Mouse (Mus musculus): ENCODE results near the gene Thsd4. TPM values are rescaled to one million over a fixed set of nuclear protein-coding genes. Genes with fewer than 3 reads are reported as not detected.
A peak's percentile ranks its signal among the peaks of the same experiment; 100 is the strongest.

Gene Thsd4
- polyA plus RNA-seq, 1 experiment from 2014 or later = 4.5 TPM

GRCm38 (mm10) chr9:60259626-60260025 is 262.2 kb downstream of the Thsd4 start:
- WGBS = 70% methylated on average over 13 of the region's 13 CpGs
- Histone ChIP-seq H3K4me3 (ENCODE audit: low read length) (no peak overlapping the region), H3K4me1 (ENCODE audit: control insufficient read depth, insufficient read depth, low read depth, low read length) (no peaks in the 10 kb centered on the region; the same call in 1 of the 2 replicates), H3K9ac (ENCODE audit: low read depth, low read length) (no peak overlapping the region), H3K27ac (ENCODE audit: low read depth, low read length) (no peak overlapping the region), H3K36me3 (ENCODE audit: control insufficient read depth, insufficient read depth, low read length) (no peaks in the 10 kb centered on the region), H3K27me3 (replicated peaks; ENCODE audit: control insufficient read depth, insufficient read depth, low read length) (no peaks in the 10 kb centered on the region), H3K9me3 (ENCODE audit: control insufficient read depth, low read length) (no peaks in the 10 kb centered on the region), H3K4me2 (ENCODE audit: low read length) (no peak overlapping the region)
- 0 out of 2 replicates have a peak, but pooled peaks have one; percentile 20 for ATAC-seq

- Histone ChIP-seq H3K4me3 (ENCODE audit: low read length) (no peak overlapping the region), H3K36me3 (ENCODE audit: control insufficient read depth, insufficient read depth, low read length) (no peaks in the 10 kb centered on the region), H3K9me3 (ENCODE audit: control insufficient read depth, low read length) (no peaks in the 10 kb centered on the region), H3K27me3 (replicated peaks; ENCODE audit: control insufficient read depth, insufficient read depth, low read length) (no peaks in the 10 kb centered on the region), H3K9ac (ENCODE audit: low read depth, low read length) (no peak overlapping the region), H3K4me2 (ENCODE audit: low read length) (no peak overlapping the region), H3K27ac (ENCODE audit: low read depth, low read length) (no peak overlapping the region), H3K4me1 (ENCODE audit: control insufficient read depth, insufficient read depth, low read depth, low read length) (no peaks in the 10 kb centered on the region)
- no peak for ATAC-seq
- 57% methylated on average over 3 of the region's 3 CpGs for WGBS
Observed at GRCm38 (mm10) chr9:60251765-60252164, 270.1 kb downstream of the Thsd4 start.

GRCm38 (mm10) chr9:60250403-60250802 is 271.4 kb downstream of the Thsd4 start:
- ATAC-seq = no peak
- no peaks in the 10 kb centered on the region for H3K27me3 ChIP-seq (replicated peaks; ENCODE audit: control insufficient read depth, insufficient read depth, low read length)
- no peaks in the 10 kb centered on the region for H3K36me3 ChIP-seq (ENCODE audit: control insufficient read depth, insufficient read depth, low read length)
- no peak overlapping the region for H3K4me3 ChIP-seq (ENCODE audit: low read length)
- H3K4me2 ChIP-seq (ENCODE audit: low read length) = no peak overlapping the region
- no peaks in the 10 kb centered on the region for H3K9me3 ChIP-seq (ENCODE audit: control insufficient read depth, low read length)
- no peak overlapping the region for H3K9ac ChIP-seq (ENCODE audit: low read depth, low read length)
- no peaks in the 10 kb centered on the region for H3K4me1 ChIP-seq (ENCODE audit: control insufficient read depth, insufficient read depth, low read depth, low read length)
- H3K27ac ChIP-seq (ENCODE audit: low read depth, low read length) = no peak overlapping the region

DNA sequence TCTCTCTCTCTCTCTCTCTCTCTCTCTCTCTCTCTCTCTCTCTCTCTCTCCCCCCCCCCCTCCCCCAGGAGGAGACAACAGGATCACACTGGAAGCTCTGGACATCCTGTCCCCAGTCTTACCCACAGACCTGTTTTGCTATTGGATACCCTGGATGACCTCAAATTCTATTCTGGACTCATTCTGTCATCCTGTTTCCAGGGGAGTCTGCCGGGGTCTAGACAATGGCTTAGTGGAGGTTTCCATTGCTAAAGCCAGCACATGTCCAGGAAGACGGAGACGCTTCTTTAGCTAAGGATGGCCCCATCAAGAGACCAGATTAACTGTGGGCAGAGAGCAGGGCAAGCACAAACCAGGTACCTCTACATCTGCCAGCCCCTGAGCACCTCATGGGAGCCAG is 273.8 kb downstream of the Thsd4 start:
- H3K4me3 ChIP-seq (ENCODE audit: low read length) = no peak overlapping the region
- no peaks in the 10 kb centered on the region for H3K36me3 ChIP-seq (ENCODE audit: control insufficient read depth, insufficient read depth, low read length)
- no peaks in the 10 kb centered on the region for H3K9me3 ChIP-seq (ENCODE audit: control insufficient read depth, low read length)
- no peak overlapping the region for H3K27ac ChIP-seq (ENCODE audit: low read depth, low read length)
- H3K4me2 ChIP-seq (ENCODE audit: low read length) = no peak overlapping the region
- WGBS = 79% methylated on average over 3 of the region's 3 CpGs
- no peak for ATAC-seq
- H3K9ac ChIP-seq (ENCODE audit: low read depth, low read length) = no peak overlapping the region
- no peaks in the 10 kb centered on the region for H3K4me1 ChIP-seq (ENCODE audit: control insufficient read depth, insufficient read depth, low read depth, low read length)
- H3K27me3 ChIP-seq (replicated peaks; ENCODE audit: control insufficient read depth, insufficient read depth, low read length) = no peaks in the 10 kb centered on the region

DNA sequence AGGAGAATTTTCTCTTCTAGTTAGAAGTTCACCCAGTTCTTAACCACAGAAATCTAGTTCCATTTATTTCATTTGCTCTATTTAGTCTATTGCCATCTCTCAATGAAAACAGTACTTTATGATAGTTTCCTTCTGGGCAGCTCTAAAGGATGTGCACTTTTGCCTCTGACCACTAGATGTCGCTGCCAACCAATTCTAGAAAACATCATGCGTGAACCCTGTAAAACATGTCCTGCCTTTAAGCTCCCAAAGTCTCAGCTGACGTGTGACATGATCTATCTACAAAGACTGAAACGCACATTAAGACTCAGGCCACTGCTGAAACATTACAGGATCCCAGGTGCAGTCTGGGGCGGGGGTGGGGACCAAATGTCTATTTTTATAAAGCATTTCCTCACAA is 276.9 kb downstream of the Thsd4 start:
- no peaks in the 10 kb centered on the region for H3K36me3 ChIP-seq (ENCODE audit: control insufficient read depth, insufficient read depth, low read length)
- no peak overlapping the region for H3K27ac ChIP-seq (ENCODE audit: low read depth, low read length)
- ATAC-seq = no peak
- no peak overlapping the region for H3K4me2 ChIP-seq (ENCODE audit: low read length)
- no peaks in the 10 kb centered on the region for H3K27me3 ChIP-seq (replicated peaks; ENCODE audit: control insufficient read depth, insufficient read depth, low read length)
- H3K9ac ChIP-seq (ENCODE audit: low read depth, low read length) = no peak overlapping the region
- H3K9me3 ChIP-seq (ENCODE audit: control insufficient read depth, low read length) = no peaks in the 10 kb centered on the region
- WGBS = 3% methylated on average over 5 of the region's 5 CpGs
- no peaks in the 10 kb centered on the region for H3K4me1 ChIP-seq (ENCODE audit: control insufficient read depth, insufficient read depth, low read depth, low read length)
- no peak overlapping the region for H3K4me3 ChIP-seq (ENCODE audit: low read length)

GRCm38 (mm10) chr9:60243503-60243902 is 278.3 kb downstream of the Thsd4 start:
- Histone ChIP-seq H3K27me3 (replicated peaks; ENCODE audit: control insufficient read depth, insufficient read depth, low read length) (no peaks in the 10 kb centered on the region), H3K4me2 (ENCODE audit: low read length) (no peak overlapping the region), H3K9me3 (ENCODE audit: control insufficient read depth, low read length) (no peaks in the 10 kb centered on the region), H3K9ac (ENCODE audit: low read depth, low read length) (no peak overlapping the region), H3K36me3 (ENCODE audit: control insufficient read depth, insufficient read depth, low read length) (no peaks in the 10 kb centered on the region), H3K27ac (ENCODE audit: low read depth, low read length) (no peak overlapping the region), H3K4me3 (ENCODE audit: low read length) (no peak overlapping the region), H3K4me1 (ENCODE audit: control insufficient read depth, insufficient read depth, low read depth, low read length) (no peaks in the 10 kb centered on the region)
- no peak for ATAC-seq
- 62% methylated on average over 6 of the region's 6 CpGs for WGBS

DNA sequence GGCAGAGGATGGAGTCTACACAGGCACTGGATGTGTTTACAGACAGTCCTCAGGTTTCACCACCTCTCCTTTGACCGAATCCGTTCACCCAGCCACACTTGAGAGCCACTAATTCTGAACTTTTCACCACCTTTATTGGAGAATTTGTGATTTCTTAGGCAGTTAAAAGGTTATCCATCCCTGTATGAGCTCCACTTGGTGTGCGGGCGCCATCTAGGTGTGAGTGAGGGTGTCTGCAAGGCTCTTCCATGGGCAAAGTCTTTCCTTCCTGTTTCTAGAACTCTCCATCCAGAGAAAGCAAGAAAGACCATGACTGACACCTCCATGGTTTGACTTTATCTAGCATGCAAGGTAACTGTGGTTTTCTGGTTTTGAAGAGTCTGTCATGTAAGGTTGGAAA is 284.2 kb downstream of the Thsd4 start:
- ATAC-seq = peak; percentile 34; the same call in 1 of the 2 replicates
- 44% methylated on average over 4 of the region's 4 CpGs for WGBS

DNA sequence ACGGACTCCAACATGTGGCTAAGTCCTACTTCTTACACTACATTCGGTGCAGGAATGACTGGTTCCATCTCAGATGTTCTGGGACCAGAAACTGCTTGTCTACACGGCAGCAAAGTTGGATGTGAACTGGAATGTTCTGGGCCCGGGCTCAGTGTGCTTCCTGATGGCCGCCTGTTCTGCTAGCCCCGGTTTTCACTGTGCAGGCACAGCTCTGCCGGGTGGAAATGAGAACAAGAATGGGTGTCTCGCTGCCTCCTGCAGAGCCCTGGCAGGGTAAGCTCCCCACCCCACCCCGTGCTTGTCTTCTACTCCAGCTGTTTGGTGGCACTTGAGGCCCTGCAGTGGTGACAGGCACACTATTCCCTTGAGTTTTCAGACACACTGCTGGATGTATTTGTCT is 285.7 kb downstream of the Thsd4 start:
- no peak overlapping the region for H3K9ac ChIP-seq (ENCODE audit: low read depth, low read length)
- H3K4me1 ChIP-seq (ENCODE audit: control insufficient read depth, insufficient read depth, low read depth, low read length) = peaks cover 5% of the 10 kb centered on the region
- H3K9me3 ChIP-seq (ENCODE audit: control insufficient read depth, low read length) = no peaks in the 10 kb centered on the region
- H3K27ac ChIP-seq (ENCODE audit: low read depth, low read length) = no peak overlapping the region
- no peaks in the 10 kb centered on the region for H3K27me3 ChIP-seq (replicated peaks; ENCODE audit: control insufficient read depth, insufficient read depth, low read length)
- H3K4me2 ChIP-seq (ENCODE audit: low read length) = no peak overlapping the region
- H3K4me3 ChIP-seq (ENCODE audit: low read length) = no peak overlapping the region
- no peak for ATAC-seq
- no peaks in the 10 kb centered on the region for H3K36me3 ChIP-seq (ENCODE audit: control insufficient read depth, insufficient read depth, low read length)
- 85% methylated on average over 9 of the region's 9 CpGs for WGBS

More for the DNA sequence above, 284.2 kb downstream of the Thsd4 start:
- Histone ChIP-seq H3K27ac (ENCODE audit: low read depth, low read length) (no peak overlapping the region), H3K27me3 (replicated peaks; ENCODE audit: control insufficient read depth, insufficient read depth, low read length) (no peaks in the 10 kb centered on the region), H3K36me3 (ENCODE audit: control insufficient read depth, insufficient read depth, low read length) (no peaks in the 10 kb centered on the region), H3K4me3 (ENCODE audit: low read length) (no peak overlapping the region), H3K9me3 (ENCODE audit: control insufficient read depth, low read length) (no peaks in the 10 kb centered on the region), H3K9ac (ENCODE audit: low read depth, low read length) (no peak overlapping the region), H3K4me2 (ENCODE audit: low read length) (no peak overlapping the region), H3K4me1 (ENCODE audit: control insufficient read depth, insufficient read depth, low read depth, low read length) (no peaks in the 10 kb centered on the region)

DNA sequence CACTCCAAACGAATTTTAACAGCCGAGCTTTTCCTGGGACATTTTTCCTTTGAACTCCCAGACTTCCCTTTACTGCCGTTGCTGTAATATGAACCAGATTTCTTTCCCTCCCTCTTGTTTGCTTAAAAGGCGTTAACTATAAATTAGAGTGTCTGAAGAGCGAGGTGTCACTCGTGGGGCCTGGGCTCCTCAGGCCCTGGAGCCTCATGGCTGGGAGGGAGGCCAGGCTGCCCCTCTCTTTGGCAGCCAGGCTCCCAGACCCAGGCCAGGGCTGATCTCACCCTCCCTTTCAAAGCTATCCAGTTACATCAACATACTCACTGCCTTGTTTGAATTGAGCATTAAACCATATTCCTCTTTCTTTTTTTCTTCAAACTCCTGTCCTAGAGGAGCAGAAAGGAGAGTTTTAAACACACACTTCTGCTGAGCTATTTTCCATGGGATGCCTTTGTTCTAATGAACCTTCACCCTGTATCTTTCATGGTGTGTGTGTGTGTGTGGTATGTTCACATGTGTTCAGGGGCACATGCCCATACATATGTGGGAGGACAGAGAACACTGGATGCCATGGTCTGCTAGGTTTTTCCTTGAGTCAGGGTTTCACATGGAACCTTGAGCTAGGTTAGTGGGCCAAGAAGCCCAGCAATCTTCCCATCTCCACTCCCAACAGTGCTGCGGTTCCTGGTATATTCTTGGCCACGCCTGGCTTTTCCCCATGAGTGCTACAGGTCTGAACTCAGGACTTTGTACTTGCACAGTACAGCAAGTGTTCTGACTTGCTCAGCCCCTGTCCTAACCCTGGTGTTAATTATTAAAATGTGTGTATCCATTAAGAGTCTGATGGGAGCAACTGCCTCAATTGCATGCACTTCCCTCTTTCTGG is 287.4 kb downstream of the Thsd4 start:
- Histone ChIP-seq H3K36me3 (ENCODE audit: control insufficient read depth, insufficient read depth, low read length) (no peaks in the 10 kb centered on the region), H3K27ac (ENCODE audit: low read depth, low read length) (no peak overlapping the region), H3K4me3 (ENCODE audit: low read length) (no peak overlapping the region), H3K9ac (ENCODE audit: low read depth, low read length) (no peak overlapping the region), H3K4me1 (ENCODE audit: control insufficient read depth, insufficient read depth, low read depth, low read length) (peaks cover 5% of the 10 kb centered on the region), H3K9me3 (ENCODE audit: control insufficient read depth, low read length) (no peaks in the 10 kb centered on the region), H3K27me3 (replicated peaks; ENCODE audit: control insufficient read depth, insufficient read depth, low read length) (no peaks in the 10 kb centered on the region), H3K4me2 (ENCODE audit: low read length) (no peak overlapping the region)
- ATAC-seq = no peak
- 44% methylated on average over 8 of the region's 8 CpGs for WGBS
